Mouse (Mus musculus) spleen, adult 2 months (tissue): ENCODE measurements around the gene Pex6.
A peak's percentile ranks its signal among the peaks of the same experiment; 100 is the strongest.

Source experiments
- CTCF ChIP-seq: fragments of 200-500 bp; IDR thresholded peaks from 2 replicates; pipeline ENCODE4 v1.5.1; 2011; ENCODE audit warnings: mild to moderate bottlenecking, inconsistent platforms; ENCODE audit not compliant: insufficient read depth, insufficient read length, insufficient replicate concordance; ENCODE audit errors: extremely low read depth
- POLR2A ChIP-seq: fragments of 200-500 bp; IDR thresholded peaks from 2 replicates; pipeline ENCODE4 v1.6.1; 2011; ENCODE audit warnings: low read depth, low read length, inconsistent platforms

DNA sequence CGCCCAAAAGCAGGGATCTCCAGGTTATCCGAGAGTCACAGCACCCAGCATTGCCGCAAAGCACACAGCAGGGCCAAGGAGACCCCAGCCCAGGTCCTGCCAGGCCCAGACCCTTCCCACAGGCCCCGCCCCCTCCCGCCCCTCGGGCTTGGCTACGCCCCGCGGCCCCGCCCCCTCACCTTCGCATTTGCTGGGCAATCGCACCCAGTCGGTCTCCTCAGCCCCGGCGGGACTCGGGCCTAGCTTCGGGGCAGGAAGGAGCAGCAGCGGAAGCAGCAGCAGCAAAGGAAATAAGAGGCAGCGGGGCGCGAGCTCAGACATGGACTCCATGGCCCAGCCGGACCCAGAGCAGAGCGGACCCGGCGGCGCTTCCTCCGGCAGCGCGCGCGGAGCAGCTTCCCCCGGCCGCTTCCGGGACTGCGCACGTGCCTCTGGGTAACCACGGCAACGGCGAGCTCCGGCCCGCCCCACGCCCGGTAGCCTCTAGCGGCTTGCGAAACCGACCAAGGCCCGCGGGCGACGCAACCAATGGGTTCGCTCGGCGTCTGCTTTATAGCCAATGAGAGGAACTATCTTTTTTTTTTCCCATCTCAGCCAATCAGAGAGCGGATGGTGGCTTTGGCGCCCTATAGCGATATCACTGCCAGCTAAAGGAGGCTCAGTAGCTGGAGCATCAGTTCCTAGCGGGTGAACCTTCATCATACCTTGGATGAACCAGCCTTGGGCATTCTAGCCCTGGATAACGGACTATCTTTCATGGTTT lies 40.7 kb downstream of the Pex6 start, which contains the start of gene Cnpy3:
- no peak for TF ChIP-seq CTCF
- TF ChIP-seq POLR2A = peak; percentile 73
